Mouse (Mus musculus) myocyte (in vitro differentiated cells): ENCODE results near the gene Slc35c1.

Experiments
- E2F4 ChIP-seq: IDR thresholded peaks from one replicate; pipeline ENCODE4 v1.6.1; 2011; ENCODE audit warnings: mild to moderate bottlenecking, control low read depth, moderate library complexity; ENCODE audit not compliant: insufficient read depth
- POLR2A ChIP-seq: IDR thresholded peaks from one replicate; pipeline ENCODE4 v1.6.1; 2011; ENCODE audit warnings: low read depth, mild to moderate bottlenecking, control low read depth, moderate library complexity; ENCODE audit not compliant: insufficient read length

GRCm38 (mm10) chr2:92458481-92458880, 1.9 kb downstream of the Slc35c1 start:
- TF ChIP-seq E2F4: no peak
- TF ChIP-seq POLR2A: no peak
